7 mouse cellular contexts compared by ENCODE assay signal in genomic region chr7:24902264-24902629, GRCm38 (mm10). TPM values are rescaled to one million over a fixed set of nuclear protein-coding genes. Genes with fewer than 3 reads are reported as not detected.
A peak's percentile ranks its signal among the peaks of the same experiment; 100 is the strongest.
DNase-seq lines count a peak whose midpoint lies in the region; ATAC-seq and TF ChIP-seq lines count a peak whose summit lies in the region.

No protein-coding gene starts in this region.

- H3K9me3 ChIP-seq in lung, embryonic 16.5 days (ENCODE audit: control insufficient read depth, low read length) = no peaks in the 10 kb centered on the region
- no peaks in the 10 kb centered on the region for H3K9me3 ChIP-seq in limb, embryonic 10.5 days (replicated peaks)

- no peak for TF ChIP-seq POLR2A in embryonic fibroblast, embryonic 13.5 days (IDR thresholded peaks at IDR 0.05; ENCODE audit: low read depth, low read length)
- TF ChIP-seq POLR2A in olfactory bulb, adult 2 months (IDR thresholded peaks at IDR 0.05; ENCODE audit: insufficient read depth, low read depth, low read length) = no peak

- H3K9ac ChIP-seq in lung, embryonic 16.5 days (ENCODE audit: low read length) = peak overlapping the region; percentile 91

- peaks cover 34% of the 10 kb centered on the region for H3K4me1 ChIP-seq in lung, embryonic 16.5 days (replicated peaks; ENCODE audit: control insufficient read depth, insufficient read depth, low read length)
- peaks cover 10% of the 10 kb centered on the region; the same call in 1 of the 2 replicates for H3K4me1 ChIP-seq in embryonic fibroblast, embryonic 13.5 days (ENCODE audit: control insufficient read depth, insufficient read depth, low read length)
- peaks cover 52% of the 10 kb centered on the region for H3K4me1 ChIP-seq in limb, embryonic 10.5 days
- peaks cover 18% of the 10 kb centered on the region for H3K4me1 ChIP-seq in olfactory bulb, adult 2 months (ENCODE audit: control insufficient read depth, insufficient read depth, low read length)

- WGBS in lung, embryonic 16.5 days = 41% methylated on average over 2 of the region's 2 CpGs
- 49% methylated on average over 2 of the region's 2 CpGs for WGBS in limb, embryonic 10.5 days
- WGBS in olfactory bulb, adult 2 months = 65% methylated on average over 2 of the region's 2 CpGs

- no peak for ATAC-seq in lung, embryonic 16.5 days (ENCODE audit: low read depth)

- H3K4me3 ChIP-seq in lung, embryonic 16.5 days (ENCODE audit: low read length) = peak overlapping the region; percentile 86
- peak overlapping the region; percentile 30 for H3K4me3 ChIP-seq in embryonic fibroblast, embryonic 13.5 days (ENCODE audit: insufficient read depth, low read length)
- H3K4me3 ChIP-seq in limb, embryonic 10.5 days = peak overlapping the region; percentile 80
- H3K4me3 ChIP-seq in olfactory bulb, adult 2 months (ENCODE audit: insufficient read depth, low read depth, low read length) = peak overlapping the region; percentile 71; the same call in 1 of the 2 replicates

- H3K36me3 ChIP-seq in lung, embryonic 16.5 days (ENCODE audit: control insufficient read depth, insufficient read depth, low read length) = no peaks in the 10 kb centered on the region
- no peaks in the 10 kb centered on the region for H3K36me3 ChIP-seq in limb, embryonic 10.5 days

- peak overlapping the region; percentile 95 for H3K27ac ChIP-seq in lung, embryonic 16.5 days (ENCODE audit: low read length)
- no peak overlapping the region for H3K27ac ChIP-seq in embryonic fibroblast, embryonic 13.5 days (ENCODE audit: insufficient read depth, low read length)
- peak overlapping the region; percentile 89 for H3K27ac ChIP-seq in limb, embryonic 10.5 days
- H3K27ac ChIP-seq in olfactory bulb, adult 2 months (ENCODE audit: insufficient read depth, low read depth, low read length) = peak overlapping the region; percentile 12; the same call in 1 of the 2 replicates

- no peak for DNase-seq in lung, postnatal 36 days
- no peak for DNase-seq in limb, embryonic 10.5 days (ENCODE audit: low spot score)
- no peak for DNase-seq in ovary, adult 18-20 months (ENCODE audit: low spot score)
- no peak for DNase-seq in adrenal gland, postnatal 14 days

- peak overlapping the region; percentile 76 for H3K4me2 ChIP-seq in lung, embryonic 16.5 days (ENCODE audit: low read depth, low read length)

- no peaks in the 10 kb centered on the region for H3K27me3 ChIP-seq in lung, embryonic 16.5 days (ENCODE audit: control insufficient read depth, insufficient read depth, low read depth, low read length)
- no peaks in the 10 kb centered on the region for H3K27me3 ChIP-seq in limb, embryonic 10.5 days (ENCODE audit: low read depth, poor library complexity, severe bottlenecking)

- TF ChIP-seq CTCF in embryonic fibroblast, embryonic 13.5 days (IDR thresholded peaks at IDR 0.05; ENCODE audit: borderline replicate concordance, insufficient read depth, low read length) = no peak
- TF ChIP-seq CTCF in olfactory bulb, adult 2 months (IDR thresholded peaks at IDR 0.05; ENCODE audit: insufficient read depth, low read depth, low read length) = no peak

RNA-seq across cellular contexts. Expression of gene Arhgef1, which starts 0.5 kb away (rescaled TPM):
- polyA plus RNA-seq in lung, embryonic 16.5 days (2015; fragmentation: Nextera tagmentation; extraction: Ambion mirVana) = 119 and 126 TPM in 2 replicates
- polyA plus RNA-seq in embryonic fibroblast, embryonic 13.5 days (2011; ENCODE audit: insufficient read length, low read depth, missing spikeins) = 65.6 and 68.7 TPM in 2 replicates
- polyA plus RNA-seq in limb, embryonic 10.5 days (2016; fragmentation: Nextera tagmentation; extraction: Ambion mirVana) = 77.1 and 100 TPM in 2 replicates
- polyA plus RNA-seq in olfactory bulb, adult 2 months (2012; ENCODE audit: insufficient read depth, insufficient read length, low replicate concordance, missing spikeins) = 291 and 636 TPM in 2 replicates
- 94.9 and 164 TPM in 2 replicates for total RNA-seq in adrenal gland, postnatal 14 days (2021)

RNA-seq across cellular contexts. Expression of gene Cd79a, which starts 5.1 kb away (rescaled TPM):
- 0.62 and 0.78 TPM in 2 replicates for polyA plus RNA-seq in lung, embryonic 16.5 days (2015; fragmentation: Nextera tagmentation; extraction: Ambion mirVana)
- not detected in 2 replicates for polyA plus RNA-seq in embryonic fibroblast, embryonic 13.5 days (2011; ENCODE audit: insufficient read length, low read depth, missing spikeins)
- polyA plus RNA-seq in limb, embryonic 10.5 days (2016; fragmentation: Nextera tagmentation; extraction: Ambion mirVana) = 0.31 and 0.36 TPM in 2 replicates
- not detected in 2 replicates for polyA plus RNA-seq in olfactory bulb, adult 2 months (2012; ENCODE audit: insufficient read depth, insufficient read length, low replicate concordance, missing spikeins)
- 6.0 and 35.0 TPM in 2 replicates for total RNA-seq in adrenal gland, postnatal 14 days (2021)

RNA-seq across cellular contexts. Expression of gene Rps19, which starts 18.1 kb away (rescaled TPM):
- 2,580 and 2,777 TPM in 2 replicates for polyA plus RNA-seq in lung, embryonic 16.5 days (2015; fragmentation: Nextera tagmentation; extraction: Ambion mirVana)
- polyA plus RNA-seq in embryonic fibroblast, embryonic 13.5 days (2011; ENCODE audit: insufficient read length, low read depth, missing spikeins) = 1,421 and 1,560 TPM in 2 replicates
- 2,143 and 2,281 TPM in 2 replicates for polyA plus RNA-seq in limb, embryonic 10.5 days (2016; fragmentation: Nextera tagmentation; extraction: Ambion mirVana)
- polyA plus RNA-seq in olfactory bulb, adult 2 months (2012; ENCODE audit: insufficient read depth, insufficient read length, low replicate concordance, missing spikeins) = 1,132 TPM in 1 of 2 replicates, not detected in the other
- 750 and 933 TPM in 2 replicates for total RNA-seq in adrenal gland, postnatal 14 days (2021)

RNA-seq across cellular contexts. Expression of gene Dmrtc2, which starts 32.4 kb away (rescaled TPM):
- polyA plus RNA-seq in lung, embryonic 16.5 days (2015; fragmentation: Nextera tagmentation; extraction: Ambion mirVana) = not detected in 2 replicates
- polyA plus RNA-seq in embryonic fibroblast, embryonic 13.5 days (2011; ENCODE audit: insufficient read length, low read depth, missing spikeins) = not detected in 2 replicates
- not detected in 2 replicates for polyA plus RNA-seq in limb, embryonic 10.5 days (2016; fragmentation: Nextera tagmentation; extraction: Ambion mirVana)
- polyA plus RNA-seq in olfactory bulb, adult 2 months (2012; ENCODE audit: insufficient read depth, insufficient read length, low replicate concordance, missing spikeins) = not detected in 2 replicates
- not detected in 2 replicates for total RNA-seq in adrenal gland, postnatal 14 days (2021)

RNA-seq across cellular contexts. Expression of gene Lypd4, which starts 32.5 kb away (rescaled TPM):
- polyA plus RNA-seq in lung, embryonic 16.5 days (2015; fragmentation: Nextera tagmentation; extraction: Ambion mirVana) = not detected in 2 replicates
- polyA plus RNA-seq in embryonic fibroblast, embryonic 13.5 days (2011; ENCODE audit: insufficient read length, low read depth, missing spikeins) = not detected in 2 replicates
- not detected in 2 replicates for polyA plus RNA-seq in limb, embryonic 10.5 days (2016; fragmentation: Nextera tagmentation; extraction: Ambion mirVana)
- polyA plus RNA-seq in olfactory bulb, adult 2 months (2012; ENCODE audit: insufficient read depth, insufficient read length, low replicate concordance, missing spikeins) = not detected in 2 replicates
- total RNA-seq in adrenal gland, postnatal 14 days (2021) = not detected in 2 replicates

Comparison
In these comparisons a context has a peak if more than half of its experiments do, and no peak if none do; other contexts are left out.
1. H3K4me3 ChIP-seq: peak in every context shown above with its lines; median percentile 86 in lung, embryonic 16.5 days; 80 in limb, embryonic 10.5 days; 71 in olfactory bulb, adult 2 months; 30 in embryonic fibroblast, embryonic 13.5 days.